Mouse (Mus musculus): Measurements from ENCODE around the gene 1810024B03Rik. TPM values are rescaled to one million over a fixed set of nuclear protein-coding genes. Genes with fewer than 3 reads are reported as not detected.
"Not testable (repeated sequence)": the region's sequence is repeated elsewhere in the genome, so short reads cannot be mapped to it uniquely, and the experiment has no call there.

The 1810024B03Rik gene
- under 1 TPM; 0.49 to 0.53 TPM for total RNA-seq (2021)
- long read RNA-seq, experiment 1 = 0 reads
- long read RNA-seq, experiment 2, partial matches to known transcripts = 0 of 1 reads
- long read RNA-seq, experiment 2, other reads (novel, unspliced or antisense) = 0 of 1 reads

DNA sequence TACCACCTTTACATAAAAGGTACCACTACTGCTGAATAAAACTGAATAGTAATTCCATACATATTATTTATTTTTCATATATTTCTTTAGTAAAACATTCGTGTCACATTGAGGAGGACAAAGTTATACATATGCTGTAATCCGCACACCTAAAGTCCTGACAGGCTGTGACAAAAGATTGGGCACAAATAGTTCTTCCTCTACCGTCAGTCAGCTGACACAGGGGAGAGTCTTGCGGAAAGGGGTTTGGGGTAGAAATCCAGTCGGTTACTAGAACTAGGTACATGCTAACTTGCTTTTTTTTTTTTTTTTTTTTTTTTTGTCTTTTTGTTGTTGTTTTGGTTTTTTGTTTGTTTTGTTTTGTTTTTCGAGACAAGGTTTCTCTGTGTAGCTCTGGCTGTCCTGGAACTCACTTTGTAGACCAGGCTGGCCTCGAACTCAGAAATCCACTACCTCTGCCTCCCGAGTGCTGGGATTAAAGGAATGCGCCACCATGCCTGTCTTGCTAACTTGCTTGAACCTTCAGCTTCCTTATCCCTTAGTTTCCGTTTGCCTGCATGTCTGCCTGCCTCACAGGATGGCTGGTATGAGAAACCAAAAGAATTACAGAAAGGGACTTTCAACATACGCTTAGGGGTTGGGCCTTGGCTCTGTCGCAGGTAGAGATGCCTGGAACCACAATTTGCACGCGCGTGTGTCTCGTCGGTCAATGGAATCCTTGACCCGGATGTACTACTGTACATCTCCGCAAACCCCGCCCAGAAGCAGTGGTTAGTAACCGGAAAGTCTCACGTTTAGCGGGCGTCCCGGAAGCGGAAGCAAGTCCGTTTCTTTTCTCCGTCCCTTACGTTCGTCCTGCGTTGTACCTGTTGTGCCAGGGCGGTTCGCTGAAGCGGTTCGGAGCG is at the start of gene 1810024B03Rik, which contains the start of gene Snrnp200:
Gene 1810024B03Rik (minus strand): TSS at position 734 of the 905 bp plus-strand sequence.
Gene Snrnp200 (plus strand): TSS at position 840 of the 905 bp plus-strand sequence.
- DNase-seq (ENCODE audit: low spot score in 2 of 2) = peak; percentile 91 to 95

DNA sequence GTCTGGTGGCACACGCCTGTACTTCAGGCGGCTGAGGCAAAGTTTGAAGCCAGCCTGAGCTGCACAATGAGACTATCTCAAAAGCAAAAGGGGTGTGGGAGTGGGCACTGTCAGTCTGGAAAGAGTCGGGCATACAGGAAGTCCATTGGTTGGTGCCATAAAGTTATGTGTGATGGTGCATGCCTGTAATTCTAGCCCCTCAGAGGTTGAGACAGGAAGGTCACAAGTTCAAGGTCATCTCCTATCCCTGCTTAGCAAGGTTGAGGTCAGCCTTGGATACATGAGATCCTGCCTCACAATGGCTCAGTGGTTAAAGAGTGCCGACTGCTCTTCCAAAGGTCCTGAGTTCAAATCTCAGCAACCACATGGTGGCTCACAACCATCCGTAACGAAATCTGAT is 47.2 kb upstream of the 1810024B03Rik start:
- DNase-seq (ENCODE audit: low spot score in 2 of 2) = no peak

DNA sequence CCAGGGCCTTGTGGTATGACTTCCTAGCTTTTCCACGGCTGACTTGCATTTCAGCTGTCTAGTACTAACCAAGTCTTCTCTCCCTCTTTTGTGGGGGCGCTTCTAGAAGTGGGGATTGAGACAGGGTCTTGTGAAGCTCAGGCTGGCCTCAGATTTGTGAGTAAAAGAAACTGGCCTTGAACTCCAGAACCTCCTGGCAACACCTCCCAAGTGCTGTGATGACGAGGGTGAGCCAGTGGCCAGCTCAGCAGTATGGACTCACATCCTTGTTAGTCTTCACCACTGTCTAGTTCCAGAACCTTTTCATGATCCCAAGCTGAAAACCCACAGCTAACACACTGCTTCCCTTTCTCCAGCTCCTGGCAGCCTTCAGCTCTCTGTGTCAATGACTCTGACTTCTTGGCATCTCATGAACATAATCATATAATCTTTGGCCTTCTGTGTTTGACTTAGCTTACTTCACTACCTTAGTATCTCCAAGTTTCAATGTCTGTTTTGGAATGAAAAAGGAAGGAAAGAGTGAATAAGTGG is 46.6 kb upstream of the 1810024B03Rik start:
- no peak for DNase-seq (ENCODE audit: low spot score in 2 of 2)

DNA sequence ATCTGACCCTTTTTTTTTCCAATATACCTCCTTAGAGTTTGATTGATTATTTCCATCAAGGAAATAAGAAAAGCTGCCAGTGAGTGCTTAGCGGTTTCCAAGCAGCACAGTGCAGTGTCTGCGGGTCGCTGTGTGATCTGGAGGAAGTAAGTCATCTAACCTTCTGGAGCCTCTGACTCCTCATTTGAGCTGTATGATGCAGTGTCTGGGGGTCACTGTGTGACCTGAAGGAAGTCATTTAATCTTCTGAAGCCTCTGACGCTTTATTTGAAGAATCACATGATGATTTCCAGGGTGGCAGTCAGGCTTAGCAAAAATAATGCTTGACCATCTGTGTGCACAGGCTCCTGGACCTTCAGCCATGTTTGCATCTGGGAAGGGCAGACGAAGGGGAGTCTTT is 44.7 kb upstream of the 1810024B03Rik start:
- no peak for DNase-seq (ENCODE audit: low spot score in 2 of 2)

DNA sequence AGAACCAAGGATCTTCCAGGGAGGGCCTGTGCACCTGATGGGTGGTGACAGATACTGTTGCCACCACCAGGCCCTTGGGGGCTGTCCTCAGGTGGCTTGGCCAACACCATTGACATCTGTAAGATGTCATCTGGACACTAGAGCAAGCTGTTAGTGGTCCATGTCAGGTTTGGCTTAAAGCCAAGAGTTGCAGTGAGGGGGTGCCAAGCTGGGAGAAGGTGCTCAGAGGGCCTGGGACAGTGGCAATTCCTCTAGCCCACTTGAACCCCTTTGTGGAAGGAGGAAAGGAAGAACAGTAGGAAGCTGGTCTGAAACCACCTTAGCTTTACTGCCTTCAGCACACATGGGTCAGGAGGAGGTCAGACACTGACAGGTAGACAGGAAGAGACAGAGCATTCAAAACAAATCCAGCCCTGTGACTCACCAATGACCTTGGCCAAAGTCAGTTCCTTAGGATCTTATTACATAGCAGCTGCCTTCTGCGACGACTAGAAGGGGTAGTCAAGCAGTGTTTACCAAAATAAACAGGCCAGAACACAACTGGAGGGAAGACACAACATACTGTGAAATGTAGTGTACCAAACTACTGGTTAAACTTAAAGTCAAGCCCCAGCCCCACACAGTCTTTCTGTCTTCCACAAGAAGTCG is 43.9 kb upstream of the 1810024B03Rik start:
- DNase-seq (ENCODE audit: low spot score in 2 of 2) = no peak

DNA sequence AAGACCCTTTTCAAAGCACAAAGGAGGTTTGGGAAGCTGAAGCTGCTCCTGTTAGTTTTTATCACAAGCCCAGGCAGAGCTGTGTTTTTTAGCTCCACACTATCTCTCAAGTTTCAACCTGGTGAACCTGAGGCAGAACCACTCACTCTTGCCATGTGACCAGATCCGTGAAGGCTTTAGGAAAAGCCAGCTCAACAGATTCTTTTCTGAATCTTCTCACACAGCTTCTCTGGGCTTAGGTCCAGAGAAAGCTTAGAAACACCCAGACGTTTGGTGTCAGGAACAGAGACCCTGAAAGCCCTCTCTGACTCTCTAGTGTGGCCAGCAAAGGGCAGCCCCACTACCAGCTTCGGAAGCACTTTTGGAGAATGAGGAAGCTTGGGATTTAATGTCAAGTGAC is 43.4 kb upstream of the 1810024B03Rik start:
- no peak for DNase-seq (ENCODE audit: low spot score in 2 of 2)

DNA sequence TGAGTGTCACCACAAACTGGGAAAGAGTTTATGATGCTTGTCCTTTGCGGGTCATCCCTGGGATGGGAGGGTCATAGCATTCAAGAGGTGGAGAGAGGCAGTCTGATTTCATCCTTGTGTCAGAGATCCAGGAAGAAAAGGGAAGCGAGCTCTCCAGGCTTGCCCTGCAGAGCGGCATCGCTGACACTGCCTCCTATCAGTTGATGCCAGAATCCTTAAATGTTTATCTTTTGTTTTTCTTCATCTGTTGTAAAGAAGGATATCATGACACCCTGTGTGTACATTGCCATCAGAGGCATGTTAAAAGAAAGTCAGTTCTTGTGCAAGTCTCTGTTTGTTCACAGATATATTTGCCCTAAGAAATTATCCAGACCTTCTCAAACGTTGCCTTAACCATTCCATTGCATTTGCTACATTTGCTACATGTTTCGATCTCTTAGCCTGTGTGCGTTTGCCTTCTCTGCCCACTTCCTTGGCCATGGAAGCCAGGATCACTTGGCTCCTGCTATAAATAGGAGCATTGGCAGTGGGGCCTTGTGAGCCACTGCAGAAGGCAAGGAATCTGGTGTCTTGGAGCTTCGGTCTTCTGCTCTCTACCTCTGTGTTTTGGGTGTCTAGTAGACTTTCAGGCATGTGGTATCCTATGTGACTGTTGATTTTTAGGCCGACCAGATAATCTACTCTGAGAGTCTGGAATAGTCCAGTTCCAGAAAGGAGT is 42.4 kb upstream of the 1810024B03Rik start:
- no peak for DNase-seq (ENCODE audit: low spot score in 2 of 2)

DNA sequence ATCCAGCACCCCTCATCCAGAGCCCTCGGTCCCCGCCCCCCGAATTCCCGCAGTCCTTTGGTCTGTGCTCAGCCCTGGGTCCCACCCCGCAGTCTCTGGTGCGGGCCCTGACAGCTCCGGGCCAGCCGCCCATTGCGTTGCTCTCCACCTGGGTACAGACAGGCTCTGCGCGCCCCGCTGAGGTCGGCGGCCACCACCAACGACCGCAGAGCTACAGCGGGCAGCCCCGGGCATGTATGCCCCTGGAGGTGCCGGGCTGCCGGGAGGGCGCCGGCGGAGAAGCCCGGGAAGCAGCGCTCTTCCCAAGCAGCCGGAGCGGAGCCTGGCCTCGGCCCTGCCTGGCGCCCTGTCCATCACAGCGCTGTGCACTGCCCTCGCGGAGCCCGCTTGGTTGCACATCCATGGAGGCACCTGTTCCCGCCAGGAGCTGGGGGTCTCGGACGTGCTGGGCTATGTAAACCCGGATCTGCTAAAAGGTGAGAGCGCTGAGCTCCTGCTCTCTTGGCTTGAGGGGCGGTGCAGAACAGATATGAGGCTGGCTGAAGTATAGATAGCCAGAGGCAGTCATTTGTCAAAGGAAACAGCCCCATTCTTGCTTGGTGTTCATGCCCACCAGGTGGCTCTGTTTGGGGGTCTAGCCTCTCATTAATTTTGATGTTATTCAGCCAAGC is 40.4 kb upstream of the 1810024B03Rik start:
- peak; percentile 26 to 37 for DNase-seq (ENCODE audit: low spot score in 2 of 2)

DNA sequence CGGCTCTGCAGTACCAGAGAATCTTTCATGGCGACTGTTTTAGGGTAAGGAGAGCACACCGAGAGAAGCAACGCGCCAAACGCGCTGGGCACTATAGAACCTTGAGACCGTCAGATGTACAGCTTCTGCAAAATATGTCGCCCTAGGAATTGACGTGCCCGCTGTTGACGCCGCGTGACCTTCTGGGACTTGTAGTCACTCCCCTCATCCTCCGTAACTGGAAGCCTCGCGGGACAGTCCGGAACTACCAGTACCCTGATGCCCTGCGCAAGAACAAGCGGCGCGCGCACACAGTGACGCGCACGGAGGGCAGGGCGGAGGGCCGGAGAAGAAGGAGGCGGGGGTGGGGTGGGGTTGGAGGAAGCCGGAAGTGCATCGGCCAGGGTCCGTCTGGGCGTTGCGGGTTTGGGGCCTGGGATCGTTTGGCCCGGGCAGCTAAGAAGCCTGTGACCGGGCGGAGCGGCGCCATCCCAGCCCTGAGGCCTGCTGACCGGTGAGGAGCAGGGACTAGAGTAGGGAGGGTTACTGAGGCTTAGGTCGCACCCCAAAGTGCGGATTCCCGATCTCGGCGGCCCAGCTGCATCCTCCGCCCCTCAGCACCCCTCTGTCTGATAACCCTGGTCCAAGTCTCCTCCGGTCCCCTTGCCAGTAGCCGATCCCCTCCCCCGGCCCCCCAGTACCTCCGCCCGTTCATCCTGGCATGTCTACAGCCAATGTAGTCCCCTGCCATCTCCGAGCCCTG is 39.7 kb upstream of the 1810024B03Rik start, which contains the start of the genes Ciao1 and Tmem127:
Gene Ciao1 (minus strand): TSS at position 225 of the 742 bp plus-strand sequence.
Gene Tmem127 (plus strand): TSS at position 317 of the 742 bp plus-strand sequence.
- peak; percentile 98 to 99 for DNase-seq (ENCODE audit: low spot score in 2 of 2)

DNA sequence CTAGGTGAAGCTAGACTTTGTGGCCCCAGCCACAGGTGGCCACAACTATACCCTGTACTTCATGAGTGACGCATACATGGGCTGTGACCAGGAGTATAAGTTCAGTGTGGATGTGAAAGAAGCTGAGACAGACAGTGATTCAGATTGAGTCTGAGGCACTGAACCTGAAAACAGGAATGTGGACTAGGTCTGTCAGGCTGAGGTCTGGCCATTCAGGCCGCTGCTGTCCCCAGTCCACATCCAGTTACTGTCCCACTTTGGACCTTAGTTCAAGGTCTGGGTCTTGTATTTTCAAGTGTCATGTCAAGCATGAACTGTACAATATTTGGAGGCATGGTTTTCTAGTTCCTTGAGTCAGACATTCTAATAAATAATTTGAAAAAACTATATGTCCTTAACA is 32.0 kb upstream of the 1810024B03Rik start:
- no peak for DNase-seq (ENCODE audit: low spot score in 2 of 2)

DNA sequence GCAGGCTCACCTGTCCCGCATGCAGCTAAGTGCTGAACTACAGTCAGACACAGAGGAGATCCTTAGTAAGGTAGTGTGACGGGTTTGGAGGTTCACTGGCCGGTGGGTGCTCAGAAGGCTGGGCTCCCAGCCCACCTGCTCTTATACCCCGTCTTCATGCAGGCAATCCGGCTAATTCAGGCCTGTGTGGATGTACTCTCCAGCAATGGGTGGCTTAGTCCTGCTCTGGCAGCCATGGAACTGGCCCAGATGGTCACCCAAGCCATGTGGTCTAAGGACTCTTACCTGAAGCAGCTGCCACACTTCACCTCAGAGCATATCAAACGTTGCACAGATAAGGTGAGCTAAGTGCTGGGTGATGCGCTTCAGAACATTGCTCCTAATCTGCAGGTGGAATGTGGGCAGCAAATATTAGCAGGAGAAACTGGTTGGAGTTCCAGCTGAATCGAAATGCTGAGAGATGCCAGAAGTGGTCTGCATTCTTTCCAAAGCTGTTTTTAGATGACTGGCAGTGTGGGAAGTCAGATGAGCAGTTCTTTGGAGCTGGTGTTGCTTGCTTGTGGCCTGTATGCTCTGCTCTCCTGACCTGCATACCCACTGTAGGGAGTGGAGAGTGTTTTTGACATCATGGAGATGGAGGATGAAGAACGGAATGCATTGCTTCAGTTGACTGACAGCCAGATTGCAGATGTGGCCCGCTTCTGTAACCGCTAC is 30.0 kb upstream of the 1810024B03Rik start:
- no peak for DNase-seq (ENCODE audit: low spot score in 2 of 2)

DNA sequence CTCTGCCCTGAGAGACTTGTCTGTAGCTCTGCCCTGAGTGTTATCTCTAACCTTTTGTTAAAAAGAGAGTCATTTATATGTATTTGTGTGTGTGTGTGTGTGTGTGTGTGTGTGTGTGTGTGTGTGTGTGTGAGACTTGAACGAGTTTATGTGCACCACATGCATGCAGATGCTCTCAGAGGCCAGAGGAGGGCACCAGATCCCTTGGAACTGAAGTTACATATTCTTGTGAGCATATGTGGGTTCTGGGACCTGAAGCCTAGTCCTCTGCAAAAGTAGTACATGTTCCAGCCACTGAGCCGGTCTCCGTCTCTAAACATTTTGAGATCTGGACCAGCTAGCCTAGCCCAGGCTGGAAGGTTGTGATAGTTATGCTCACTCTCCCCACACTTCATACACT is 17.2 kb upstream of the 1810024B03Rik start:
- DNase-seq (ENCODE audit: low spot score in 2 of 2) = no peak

DNA sequence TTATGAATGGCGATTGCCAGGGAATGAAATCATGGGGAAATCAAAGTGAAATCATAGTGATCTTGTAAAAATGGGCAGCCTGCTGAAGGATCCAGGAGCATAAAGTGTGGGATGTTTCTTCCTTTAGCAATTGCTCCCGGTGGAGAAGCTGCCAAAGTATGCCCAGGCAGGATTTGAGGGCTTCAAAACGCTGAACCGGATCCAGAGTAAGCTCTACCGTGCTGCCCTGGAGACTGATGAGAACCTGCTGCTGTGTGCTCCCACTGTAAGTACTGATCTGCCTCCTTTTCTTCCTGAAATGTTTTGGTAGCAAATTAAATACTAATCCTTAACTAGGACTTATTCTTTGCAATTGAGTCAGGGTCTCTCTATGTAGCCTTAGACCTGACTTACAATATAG is 9.7 kb upstream of the 1810024B03Rik start:
- DNase-seq (ENCODE audit: low spot score in 2 of 2) = no peak

DNA sequence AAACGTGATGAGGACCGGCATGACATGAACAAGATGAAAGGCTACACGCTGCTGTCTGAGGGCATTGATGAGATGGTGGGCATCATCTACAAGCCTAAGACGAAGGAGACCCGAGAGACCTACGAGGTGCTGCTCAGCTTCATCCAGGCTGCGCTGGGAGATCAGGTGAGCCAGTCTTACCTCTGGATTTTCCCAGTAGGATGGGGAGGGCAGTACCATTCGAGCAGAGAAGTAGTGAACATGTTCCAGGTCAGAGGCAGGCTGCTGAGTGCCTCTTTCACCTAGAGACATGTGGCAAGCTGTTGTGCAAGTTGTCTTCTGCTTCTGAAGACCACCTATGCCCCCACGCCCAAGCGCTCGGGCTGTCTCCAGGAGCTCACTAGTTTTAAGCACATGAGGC is 2.6 kb upstream of the 1810024B03Rik start:
- DNase-seq (ENCODE audit: low spot score in 2 of 2) = no peak

DNA sequence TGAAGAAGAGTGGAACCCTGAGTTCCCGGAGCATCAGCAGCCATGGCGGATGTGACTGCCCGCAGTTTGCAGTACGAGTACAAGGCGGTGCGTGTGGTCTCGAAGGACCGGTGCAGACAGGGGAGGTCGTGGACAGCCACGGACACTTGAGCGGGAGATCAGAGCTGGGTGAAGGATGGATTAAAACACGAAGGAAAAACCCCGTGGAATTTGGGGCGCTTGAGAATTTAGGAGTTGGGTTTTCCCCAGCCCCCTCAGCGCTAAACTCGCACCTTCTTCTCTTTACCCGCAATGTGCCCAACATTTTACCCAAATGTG is 331 bp upstream of the 1810024B03Rik start:
- DNase-seq (ENCODE audit: low spot score in 2 of 2) = no peak

DNA sequence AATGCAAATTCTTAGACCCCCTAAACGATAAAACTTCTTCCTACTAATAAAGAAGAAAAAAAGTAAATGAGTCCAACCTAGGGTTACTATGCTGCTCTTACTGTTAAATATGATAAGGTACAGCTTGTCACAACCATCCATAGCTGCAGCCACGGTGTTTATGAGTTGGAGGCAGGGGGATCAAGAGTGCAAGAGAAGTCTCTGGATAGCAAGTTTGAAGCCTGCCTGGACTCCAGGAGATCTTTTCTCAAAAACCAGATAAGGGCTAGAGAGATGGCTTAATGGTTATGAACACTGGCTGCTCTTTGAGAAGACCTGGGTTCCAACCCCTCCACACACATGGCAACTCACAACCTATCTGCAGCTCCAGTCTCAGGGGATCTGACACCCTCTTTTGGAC is 1.2 kb downstream of the 1810024B03Rik start:
- no peak for DNase-seq (ENCODE audit: low spot score in 2 of 2)

DNA sequence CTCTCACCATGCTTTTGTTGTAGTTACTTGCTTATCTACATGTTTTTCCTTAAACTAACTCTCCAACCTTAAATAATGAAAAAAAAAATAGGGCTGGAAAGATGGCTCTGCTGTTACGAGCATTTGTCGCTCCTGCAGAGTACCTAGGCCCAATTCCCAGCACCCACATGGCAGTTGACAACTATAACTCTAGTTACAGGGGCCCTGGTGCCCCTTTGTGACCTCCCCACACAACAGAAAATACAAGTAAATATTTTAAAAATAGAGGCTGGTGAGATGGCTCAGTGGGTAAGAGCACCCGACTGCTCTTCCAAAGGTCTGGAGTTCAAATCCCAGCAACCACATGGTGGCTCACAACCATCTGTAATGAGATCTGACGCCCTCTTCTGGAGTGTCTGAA is 2.1 kb downstream of the 1810024B03Rik start:
- not testable (repeated sequence) for DNase-seq (ENCODE audit: low spot score in 2 of 2)

DNA sequence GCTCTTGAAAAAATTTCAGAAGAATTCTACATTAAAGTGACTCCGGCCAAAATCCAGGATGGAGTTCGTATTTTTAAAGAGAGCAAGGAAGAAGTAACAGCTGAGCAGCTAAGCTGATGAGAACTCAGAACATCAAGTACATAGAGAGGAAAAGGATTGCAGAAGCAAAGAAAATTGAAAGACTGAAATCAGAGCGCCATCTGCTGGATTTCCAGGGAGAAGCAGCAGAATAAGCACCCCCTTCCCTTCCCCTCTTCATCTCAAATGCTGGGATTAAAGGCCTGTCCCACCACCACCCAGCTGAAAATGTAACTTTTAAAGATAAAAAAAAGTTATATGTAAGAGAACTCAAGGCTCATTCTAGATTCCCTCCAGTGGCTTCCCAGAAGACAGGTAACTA is 3.1 kb downstream of the 1810024B03Rik start:
- peak; percentile 58 to 65 for DNase-seq (ENCODE audit: low spot score in 2 of 2)

DNA sequence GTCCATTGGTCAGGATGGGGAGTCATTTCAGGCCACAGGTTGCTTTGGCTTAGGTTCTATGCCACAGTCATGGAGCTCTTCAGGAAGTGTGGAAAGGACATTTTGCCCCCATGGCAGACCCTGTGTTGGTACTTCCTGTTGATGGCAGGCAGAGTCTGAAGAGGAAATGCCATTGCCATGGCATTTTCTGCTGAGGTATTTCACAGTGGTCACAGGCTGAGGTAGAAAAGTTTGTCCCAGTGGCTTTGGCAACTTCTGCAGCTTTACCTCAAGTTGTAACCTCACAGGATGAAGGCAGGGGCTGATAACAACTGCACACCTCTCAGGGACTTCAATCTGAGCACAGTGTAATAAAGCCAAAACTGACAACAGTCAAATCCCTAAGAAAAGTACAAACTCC is 18.5 kb downstream of the 1810024B03Rik start:
- DNase-seq (ENCODE audit: low spot score in 2 of 2) = no peak
